In genomic region chr8:70274350-70274749, GRCm38 (mm10) we compare ENCODE assay signal across 23 mouse cellular contexts. TPM values are rescaled to one million over a fixed set of nuclear protein-coding genes. Genes with fewer than 3 reads are reported as not detected.
DNase-seq lines count a peak whose midpoint lies in the region; ATAC-seq and TF ChIP-seq lines count a peak whose summit lies in the region.
"Had no signal": no experiment of that assay in that cellular context is flagged by ENCODE, and none has a peak within 500 bp of the region (broad histone marks: within the 10 kb centered on the region; RNA-seq: fewer than 3 reads in every experiment).

No protein-coding gene starts in this region.

- H3K9me3 ChIP-seq in ES-Bruce4 (replicated peaks; ENCODE audit: control insufficient read depth, insufficient read depth, low read length, poor library complexity, severe bottlenecking) (no peaks in the 10 kb centered on the region), ES-E14 (ENCODE audit: control insufficient read depth, insufficient read depth, low read depth, low read length) (no peaks in the 10 kb centered on the region)
- H3K9me3 ChIP-seq: embryonic facial prominence, embryonic 13.5 days; embryonic facial prominence, embryonic 15.5 days; forebrain, embryonic 10.5 days; forebrain, embryonic 12.5 days had no signal

- no peak for ATAC-seq in frontal cortex, adult (ENCODE audit: low TSS enrichment)
- ATAC-seq: CD4-positive, CD25-positive, alpha-beta regulatory T cell, adult 4 months; forebrain, embryonic 14.5 days; forebrain, embryonic 16.5 days had no signal

- H3K4me1 ChIP-seq in ES-Bruce4 (ENCODE audit: control insufficient read depth, insufficient read depth, low read length) = peaks cover 6% of the 10 kb centered on the region
- H3K4me1 ChIP-seq in ES-E14 (ENCODE audit: control insufficient read depth in 2 of 2, insufficient read depth in 2 of 2, low read length in 2 of 2, poor library complexity in 1 of 2) = peaks cover 4 to 40% of the 10 kb centered on the region in 2 experiments; a peak in 3 of 4 replicates
- H3K4me1 ChIP-seq: forebrain, embryonic 12.5 days had no signal

- in situ Hi-C loops in ES-E14 (cut with MboI; ENCODE audit: low sequenced_read_pairs in 2 of 2, unreplicated experiment in 2 of 2) = no loop called here

- DNase-seq in ES-E14 (ENCODE audit: low read depth, low spot score) (peak; percentile 52), ZHBTc4 (ENCODE audit: low read depth, low spot score) (peak; percentile 88)
- no peak for DNase-seq in adrenal gland, postnatal 36 days
- DNase-seq: adrenal gland, adult 2 months; adrenal gland, postnatal 10 days; adrenal gland, postnatal 25 days; B cell, adult 2 months; cerebellum, adult 11-12 months; cerebellum, adult 2 months; cerebellum, adult 9-10 months; cerebellum, postnatal 10 days; cerebellum, postnatal 25 days had no signal

- no peak overlapping the region for H3K4me3 ChIP-seq in ES-Bruce4 (ENCODE audit: low read depth, low read length)
- no peak overlapping the region for H3K4me3 ChIP-seq in ES-E14 (ENCODE audit: insufficient read depth in 1 of 2, low read depth in 1 of 2, low read length in 2 of 2, poor library complexity in 1 of 2, severe bottlenecking in 1 of 2)
- H3K4me3 ChIP-seq: embryonic facial prominence, embryonic 13.5 days; embryonic facial prominence, embryonic 15.5 days; erythroblast, embryonic 14.5 days; forebrain, embryonic 10.5 days; forebrain, embryonic 12.5 days had no signal

- no peak for TF ChIP-seq CTCF in ES-Bruce4 (IDR thresholded peaks at IDR 0.05; ENCODE audit: low read depth, low read length)

- TF ChIP-seq EP300 in ES-Bruce4 (IDR thresholded peaks at IDR 0.05; ENCODE audit: insufficient read depth, low read depth, low read length) = peak; percentile 61

- H3K9ac ChIP-seq in ES-Bruce4 (ENCODE audit: low read depth, poor library complexity, severe bottlenecking) (no peak overlapping the region), ES-E14 (ENCODE audit: insufficient read depth, low read depth, low read length, poor library complexity, severe bottlenecking) (no peak overlapping the region)
- H3K9ac ChIP-seq: embryonic facial prominence, embryonic 13.5 days; embryonic facial prominence, embryonic 15.5 days; forebrain, embryonic 12.5 days had no signal

- peak overlapping the region; percentile 83 for H3K27ac ChIP-seq in ES-Bruce4 (ENCODE audit: insufficient read depth, low read length)
- H3K27ac ChIP-seq in ES-E14 (ENCODE audit: insufficient read depth, low read depth, low read length, poor library complexity, severe bottlenecking) = peak overlapping the region; percentile 83
- H3K27ac ChIP-seq: embryonic facial prominence, embryonic 13.5 days; embryonic facial prominence, embryonic 15.5 days; forebrain, embryonic 10.5 days; forebrain, embryonic 12.5 days had no signal

- no peak for TF ChIP-seq POLR2A in ES-Bruce4 (IDR thresholded peaks at IDR 0.05; ENCODE audit: insufficient read depth, low read length)

- no peaks in the 10 kb centered on the region for H3K27me3 ChIP-seq in ES-Bruce4 (ENCODE audit: control insufficient read depth, insufficient read depth, low read length, poor library complexity, severe bottlenecking)
- H3K27me3 ChIP-seq: CH12.LX; embryonic facial prominence, embryonic 13.5 days; embryonic facial prominence, embryonic 15.5 days; forebrain, embryonic 12.5 days had no signal

- H3K36me3 ChIP-seq in ES-Bruce4 (ENCODE audit: control insufficient read depth, insufficient read depth, low read length, poor library complexity, severe bottlenecking) (no peaks in the 10 kb centered on the region), ES-E14 (ENCODE audit: control insufficient read depth, insufficient read depth, low read length, poor library complexity, severe bottlenecking) (no peaks in the 10 kb centered on the region; the same call in 1 of the 2 replicates)
- H3K36me3 ChIP-seq: embryonic facial prominence, embryonic 13.5 days; embryonic facial prominence, embryonic 15.5 days; forebrain, embryonic 10.5 days; forebrain, embryonic 12.5 days had no signal

TF ChIP-seq in ES-E14, 5 proteins besides CTCF, POLR2A, EP300 and RAD21:
- TF ChIP-seq ZC3H11A (IDR thresholded peaks at IDR 0.05; ENCODE audit: borderline replicate concordance, low read depth, low read length) = no peak
- TF ChIP-seq ZNF384 (IDR thresholded peaks at IDR 0.05; ENCODE audit: low read depth, low read length) = no peak
- TF ChIP-seq MAFK (IDR thresholded peaks at IDR 0.05; ENCODE audit: insufficient read depth, low read depth, low read length) = no peak
TF ChIP-seq in ES-E14: peak in this region for 0.

RNA-seq across cellular contexts. Expression of gene Homer3, which starts 8.3 kb away (rescaled TPM):
- 37.9 and 40.0 TPM in 2 replicates for polyA plus RNA-seq in ES-Bruce4 (2011; ENCODE audit: insufficient read depth, insufficient read length, low read depth, missing spikeins)
- total RNA-seq in ES-E14 (2012; rRNA removed) = 34.4 and 39.0 TPM in 2 replicates
- total RNA-seq in adrenal gland, postnatal 36 days (2021) = 10 to 100 TPM; 16.7 to 20.9 TPM

RNA-seq across cellular contexts. Expression of gene Ddx49, which starts 27.9 kb away (rescaled TPM):
- polyA plus RNA-seq in ES-Bruce4 (2011; ENCODE audit: insufficient read depth, insufficient read length, low read depth, missing spikeins) = 45.3 and 50.5 TPM in 2 replicates
- 71.0 and 73.3 TPM in 2 replicates for total RNA-seq in ES-E14 (2012; rRNA removed)
- 10 to 100 TPM; 69.9 to 72.0 TPM for total RNA-seq in adrenal gland, postnatal 36 days (2021)

RNA-seq across cellular contexts. Expression of gene Cope, which starts 28.0 kb away (rescaled TPM):
- polyA plus RNA-seq in ES-Bruce4 (2011; ENCODE audit: insufficient read depth, insufficient read length, low read depth, missing spikeins) = 115 and 117 TPM in 2 replicates
- 101 and 112 TPM in 2 replicates for total RNA-seq in ES-E14 (2012; rRNA removed)
- 100 to 1,000 TPM; 194 to 215 TPM for total RNA-seq in adrenal gland, postnatal 36 days (2021)

RNA-seq across cellular contexts. Expression of gene Armc6, which starts 40.1 kb away (rescaled TPM):
- polyA plus RNA-seq in ES-Bruce4 (2011; ENCODE audit: insufficient read depth, insufficient read length, low read depth, missing spikeins) = 5.7 and 11.8 TPM in 2 replicates
- total RNA-seq in ES-E14 (2012; rRNA removed) = 58.9 and 61.8 TPM in 2 replicates
- 10 to 100 TPM; 10.7 to 13.6 TPM for total RNA-seq in adrenal gland, postnatal 36 days (2021)

RNA-seq across cellular contexts. Expression of gene Sugp2, which starts 40.3 kb away (rescaled TPM):
- 46.0 and 47.2 TPM in 2 replicates for polyA plus RNA-seq in ES-Bruce4 (2011; ENCODE audit: insufficient read depth, insufficient read length, low read depth, missing spikeins)
- 45.5 and 57.6 TPM in 2 replicates for total RNA-seq in ES-E14 (2012; rRNA removed)
- total RNA-seq in adrenal gland, postnatal 36 days (2021) = 10 to 100 TPM; 24.0 to 34.1 TPM

Comparison
In these comparisons a context has a peak if more than half of its experiments do, and no peak if none do; other contexts are left out.
1. DNase-seq: peak in ES-E14 (single experiment) and ZHBTc4 (single experiment); none in adrenal gland, postnatal 36 days (0 of 2).